Mouse (Mus musculus): ENCODE measurements at regions not wholly inside any gene's neighbourhood (a gene's known extent, or its start where the extent isn't known, plus 50 kb on each side); places are given as distances from the start of the nearest gene placed in this dataset.

DNA sequence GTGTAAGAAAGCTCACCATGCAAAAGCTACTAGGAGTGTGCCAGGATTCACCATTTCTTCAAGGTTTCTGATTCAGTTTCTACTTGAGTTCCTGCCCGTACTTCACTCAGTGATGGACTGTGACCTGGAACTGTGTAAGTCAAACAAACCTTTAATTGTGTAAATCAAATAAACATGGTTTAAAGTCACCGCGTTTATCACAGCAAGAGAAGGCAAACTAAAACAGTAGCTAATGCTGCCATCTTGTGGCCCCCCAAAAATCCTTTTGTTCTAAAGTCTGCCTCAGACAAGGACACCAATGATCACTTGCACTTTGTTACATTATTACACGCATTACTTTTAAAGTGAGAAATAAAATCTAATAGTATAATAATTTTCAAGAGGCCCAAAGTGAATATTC is 63.6 kb upstream of the Dcx start:
- DNase-seq (ENCODE audit: low spot score in 2 of 2), result peak; percentile 4 to 24
